Mouse (Mus musculus) brain, embryonic 14.5 days (tissue): ENCODE results near the gene Mblac1.

Experiments
- CTCF ChIP-seq: fragments of 200-500 bp; IDR thresholded peaks from 2 replicates; pipeline ENCODE4 v1.5.1; 2012; ENCODE audit warnings: inconsistent platforms, mild to moderate bottlenecking, moderate library complexity, borderline replicate concordance; ENCODE audit not compliant: insufficient read depth, insufficient read length; ENCODE audit errors: extremely low read depth
- POLR2A ChIP-seq: fragments of 200-500 bp; IDR thresholded peaks from 2 replicates; pipeline ENCODE4 v1.6.1; 2012; ENCODE audit warnings: mild to moderate bottlenecking, inconsistent platforms, borderline replicate concordance; ENCODE audit not compliant: poor library complexity, insufficient read depth, insufficient read length, severe bottlenecking; ENCODE audit errors: extremely low read depth

DNA sequence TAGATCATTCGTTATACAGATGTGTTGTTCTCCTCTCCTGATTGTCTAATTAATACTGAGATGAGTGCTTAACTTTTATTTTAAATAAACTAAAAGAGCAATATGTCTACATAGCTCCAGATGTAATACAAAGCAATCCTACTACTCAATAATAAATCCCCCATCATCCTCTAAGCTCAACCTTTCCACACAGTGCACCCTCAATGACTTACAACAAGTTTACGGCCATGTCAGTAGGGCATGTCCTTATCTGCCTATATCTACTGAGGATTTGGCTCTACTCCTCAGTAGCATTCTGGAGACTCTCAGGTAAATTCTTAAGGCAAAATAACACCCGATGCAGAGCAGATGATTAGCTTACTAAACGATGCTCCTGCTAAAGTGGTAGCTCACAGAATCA, 13.8 kb downstream of the Mblac1 start:
- no peak for TF ChIP-seq CTCF
- TF ChIP-seq POLR2A: no peak
